Mouse (Mus musculus) heart, embryonic 15.5 days (tissue): ENCODE data around the gene Ccdc162. TPM values are rescaled to one million over a fixed set of nuclear protein-coding genes. Genes with fewer than 3 reads are reported as not detected.
A peak's percentile ranks its signal among the peaks of the same experiment; 100 is the strongest.

Experiments
- ATAC-seq: fragments of 200-750 bp; cut with Nextera tagmentation; replicated peaks from 2 replicates; pipeline ENCODE4 v1.8.0; 2017; ENCODE audit warnings: low read depth, moderate TSS enrichment; ENCODE audit not compliant: insufficient number of reproducible peaks, insufficient read depth, low FRiP score
- H3K27ac ChIP-seq: fragments of 300-500 bp; sonication (generic); 2 replicates; pipeline ENCODE4 v1.5.1; 2015; ENCODE audit warnings: mild to moderate bottlenecking, inconsistent platforms
- H3K27me3 ChIP-seq: fragments of 300-500 bp; sonication (generic); 2 replicates; pipeline ENCODE4 v1.6.1; 2015; ENCODE audit warnings: inconsistent platforms
- H3K36me3 ChIP-seq: fragments of 300-500 bp; sonication (generic); 2 replicates; pipeline ENCODE4 v1.6.1; 2015; ENCODE audit warnings: mild to moderate bottlenecking, inconsistent platforms
- H3K4me1 ChIP-seq: fragments of 300-500 bp; sonication (generic); replicated peaks from 2 replicates; pipeline ENCODE4 v1.6.1; 2015; ENCODE audit warnings: inconsistent platforms
- H3K4me2 ChIP-seq: fragments of 300-500 bp; sonication (generic); 2 replicates; pipeline ENCODE4 v1.6.1; 2015; ENCODE audit warnings: inconsistent platforms, mild to moderate bottlenecking, moderate library complexity
- H3K4me3 ChIP-seq: fragments of 300-500 bp; sonication (generic); 2 replicates; pipeline ENCODE4 v1.5.1; 2015; ENCODE audit warnings: mild to moderate bottlenecking, inconsistent platforms
- H3K9ac ChIP-seq: fragments of 300-500 bp; sonication (generic); 2 replicates; pipeline ENCODE4 v1.6.1; 2015; ENCODE audit warnings: mild to moderate bottlenecking, inconsistent platforms
- H3K9me3 ChIP-seq: fragments of 300-500 bp; sonication (generic); replicated peaks from 2 replicates; pipeline ENCODE4 v1.6.1; 2016; ENCODE audit warnings: inconsistent platforms
- WGBS: fragments of 180-500 bp; shearing (Covaris S2); methylation state at CpG from one replicate; pipeline ENCODE4 v1.1.7; 2015; ENCODE audit warnings: mixed read lengths; 5-methylcytosine and 5-hydroxymethylcytosine counted together
- polyA plus RNA-seq: library from polyadenylated mRNA; unstranded; fragments of >200 nt; fragmentation: Nextera tagmentation; extraction: Ambion mirVana; gene quantifications from 2 replicates; pipeline ENCODE4 v1.2.1, GENCODE M21; 2015

Ccdc162 gene
- polyA plus RNA-seq, 1 experiment from 2014 or later, result 0.26 TPM

GRCm38 (mm10) chr10:41598221-41598620 is 118.2 kb downstream of the Ccdc162 start:
- H3K4me2 ChIP-seq, result peak overlapping the region; percentile 19; the same call in 1 of the 2 replicates
- H3K27ac ChIP-seq, result peak overlapping the region; percentile 83
- H3K27me3 ChIP-seq, result no peaks in the 10 kb centered on the region
- H3K36me3 ChIP-seq, result no peaks in the 10 kb centered on the region
- ATAC-seq, result peak; percentile 63
- no peaks in the 10 kb centered on the region for H3K9me3 ChIP-seq
- no peak overlapping the region for H3K9ac ChIP-seq
- no peak overlapping the region for H3K4me3 ChIP-seq
- H3K4me1 ChIP-seq, result peaks cover 54% of the 10 kb centered on the region
- WGBS, result 18% methylated on average over 9 of the region's 9 CpGs

GRCm38 (mm10) chr10:41595550-41595949 is 120.9 kb downstream of the Ccdc162 start:
- peak overlapping the region; percentile 40 for H3K4me2 ChIP-seq
- H3K27ac ChIP-seq, result peak overlapping the region; percentile 91

GRCm38 (mm10) chr10:41594957-41595356 is 121.5 kb downstream of the Ccdc162 start:
- peaks cover 43% of the 10 kb centered on the region for H3K4me1 ChIP-seq
- peak overlapping the region; percentile 91 for H3K27ac ChIP-seq
- peak; percentile 84 for ATAC-seq
- peak overlapping the region; percentile 40 for H3K4me2 ChIP-seq
- no peaks in the 10 kb centered on the region for H3K27me3 ChIP-seq
- no peaks in the 10 kb centered on the region for H3K36me3 ChIP-seq
- H3K4me3 ChIP-seq, result no peak overlapping the region
- no peaks in the 10 kb centered on the region for H3K9me3 ChIP-seq
- WGBS, result 13% methylated on average over 2 of the region's 2 CpGs
- no peak overlapping the region for H3K9ac ChIP-seq

More at GRCm38 (mm10) chr10:41595550-41595949, 120.9 kb downstream of the Ccdc162 start:
- H3K4me1 ChIP-seq, result peaks cover 43% of the 10 kb centered on the region
- peak; percentile 16; the same call in 1 of the 2 replicates for ATAC-seq
- WGBS, result 41% methylated on average over 3 of the region's 3 CpGs
- H3K4me3 ChIP-seq, result no peak overlapping the region
- no peaks in the 10 kb centered on the region for H3K36me3 ChIP-seq
- H3K9me3 ChIP-seq, result no peaks in the 10 kb centered on the region
- H3K9ac ChIP-seq, result no peak overlapping the region
- no peaks in the 10 kb centered on the region for H3K27me3 ChIP-seq

- no peak for ATAC-seq
- Histone ChIP-seq H3K9ac (no peak overlapping the region), H3K27me3 (no peaks in the 10 kb centered on the region), H3K4me3 (no peak overlapping the region), H3K27ac (peak overlapping the region; percentile 91), H3K4me2 (no peak overlapping the region), H3K9me3 (no peaks in the 10 kb centered on the region), H3K4me1 (peaks cover 43% of the 10 kb centered on the region), H3K36me3 (no peaks in the 10 kb centered on the region)
- WGBS, result 80% methylated on average over 8 of the region's 8 CpGs
These were observed 122.0 kb downstream of the Ccdc162 start for GRCm38 (mm10) chr10:41594433-41594832.

GRCm38 (mm10) chr10:41588616-41589015 is 127.8 kb downstream of the Ccdc162 start:
- H3K9me3 ChIP-seq, result no peaks in the 10 kb centered on the region
- H3K9ac ChIP-seq, result no peak overlapping the region
- H3K27me3 ChIP-seq, result no peaks in the 10 kb centered on the region
- no peak overlapping the region for H3K27ac ChIP-seq
- no peak overlapping the region for H3K4me3 ChIP-seq
- no peaks in the 10 kb centered on the region for H3K4me1 ChIP-seq
- no peak overlapping the region for H3K4me2 ChIP-seq
- 86% methylated on average over 2 of the region's 2 CpGs for whole genome bisulfite sequencing
- no peak for ATAC-seq
- H3K36me3 ChIP-seq, result no peaks in the 10 kb centered on the region

- H3K27ac ChIP-seq, result no peak overlapping the region
- no peak for ATAC-seq
- no peaks in the 10 kb centered on the region for H3K27me3 ChIP-seq
- H3K36me3 ChIP-seq, result no peaks in the 10 kb centered on the region
- H3K4me1 ChIP-seq, result peaks cover 7% of the 10 kb centered on the region
- H3K9me3 ChIP-seq, result no peaks in the 10 kb centered on the region
- no peak overlapping the region for H3K9ac ChIP-seq
- no peak overlapping the region for H3K4me3 ChIP-seq
- 79% methylated on average over 18 of the region's 18 CpGs for WGBS
- H3K4me2 ChIP-seq, result no peak overlapping the region
These were observed 129.2 kb downstream of the Ccdc162 start for GRCm38 (mm10) chr10:41586947-41587852.

GRCm38 (mm10) chr10:41583383-41583782 is 133.1 kb downstream of the Ccdc162 start:
- 47% methylated on average over 6 of the region's 6 CpGs for WGBS
- no peak for ATAC-seq
- Histone ChIP-seq H3K9ac (no peak overlapping the region), H3K27ac (0 out of 2 replicates have a peak overlapping the region, but pooled peaks have one; percentile 18), H3K27me3 (no peaks in the 10 kb centered on the region), H3K36me3 (no peaks in the 10 kb centered on the region), H3K4me3 (no peak overlapping the region), H3K4me1 (peaks cover 16% of the 10 kb centered on the region), H3K9me3 (no peaks in the 10 kb centered on the region), H3K4me2 (no peak overlapping the region)

DNA sequence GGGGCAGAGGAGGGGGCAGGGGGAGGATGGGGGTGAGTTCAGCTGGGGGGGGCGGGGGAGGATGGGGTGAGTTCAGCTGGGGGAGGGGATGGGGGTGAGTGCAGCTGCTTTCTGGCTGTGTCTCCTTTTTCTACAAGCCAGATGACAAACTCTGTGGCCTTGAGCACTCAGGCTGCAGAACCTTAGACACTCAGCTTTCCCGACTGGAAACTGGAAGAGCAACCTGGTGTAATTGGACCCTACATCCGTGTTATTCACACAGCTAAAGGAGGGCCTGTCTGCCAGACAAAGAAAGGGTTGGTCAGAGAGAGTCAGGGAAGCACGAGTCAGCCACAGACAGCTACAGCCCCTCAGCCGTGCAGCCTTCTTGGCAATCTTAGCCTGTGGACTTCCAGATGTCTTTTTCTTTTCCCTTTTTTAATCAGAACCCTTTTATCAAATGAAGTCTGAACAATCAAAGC is 133.5 kb downstream of the Ccdc162 start:
- H3K4me3 ChIP-seq, result no peak overlapping the region
- no peaks in the 10 kb centered on the region for H3K9me3 ChIP-seq
- H3K27ac ChIP-seq, result 0 out of 2 replicates have a peak overlapping the region, but pooled peaks have one; percentile 18
- WGBS, result 21% methylated on average over 4 of the region's 5 CpGs
- no peak overlapping the region for H3K4me2 ChIP-seq
- ATAC-seq, result no peak; the same call in 1 of the 2 replicates
- H3K4me1 ChIP-seq, result peaks cover 16% of the 10 kb centered on the region
- no peaks in the 10 kb centered on the region for H3K27me3 ChIP-seq
- no peak overlapping the region for H3K9ac ChIP-seq
- no peaks in the 10 kb centered on the region for H3K36me3 ChIP-seq

GRCm38 (mm10) chr10:41580441-41580840 is 136.0 kb downstream of the Ccdc162 start:
- H3K27me3 ChIP-seq, result no peaks in the 10 kb centered on the region
- no peak overlapping the region for H3K4me3 ChIP-seq
- no peak overlapping the region for H3K9ac ChIP-seq
- no peak overlapping the region for H3K4me2 ChIP-seq
- WGBS, result 48% methylated on average over 4 of the region's 4 CpGs
- ATAC-seq, result no peak
- peaks cover 20% of the 10 kb centered on the region for H3K4me1 ChIP-seq
- no peaks in the 10 kb centered on the region for H3K9me3 ChIP-seq
- peak overlapping the region; percentile 66 for H3K27ac ChIP-seq
- no peaks in the 10 kb centered on the region for H3K36me3 ChIP-seq

DNA sequence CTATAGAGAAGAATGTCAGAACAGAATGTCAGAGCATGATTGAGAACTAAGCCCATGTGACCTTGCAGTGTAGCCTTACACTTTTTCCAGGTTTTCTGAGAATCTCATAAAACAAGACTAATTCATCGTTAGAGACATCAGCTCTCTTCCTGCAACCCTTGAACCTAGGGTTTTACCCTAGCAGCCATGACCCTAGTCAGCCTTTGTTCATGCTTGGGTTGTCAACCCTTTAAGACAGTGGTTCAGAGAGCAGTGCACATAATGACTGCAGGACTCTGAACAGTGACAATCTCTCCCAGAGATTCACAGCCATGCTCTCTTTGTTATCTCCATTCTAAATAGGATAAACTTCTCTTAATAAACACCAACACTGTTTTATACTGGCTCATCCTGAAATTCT is 137.9 kb downstream of the Ccdc162 start:
- 54% methylated on average over 1 of the region's 1 CpGs for WGBS
- Histone ChIP-seq H3K27ac (no peak overlapping the region), H3K9me3 (no peaks in the 10 kb centered on the region), H3K36me3 (no peaks in the 10 kb centered on the region), H3K4me2 (no peak overlapping the region), H3K27me3 (no peaks in the 10 kb centered on the region), H3K4me3 (no peak overlapping the region), H3K4me1 (peaks cover 22% of the 10 kb centered on the region), H3K9ac (no peak overlapping the region)
- ATAC-seq, result no peak

GRCm38 (mm10) chr10:41576328-41576833 is 140.1 kb downstream of the Ccdc162 start:
- no peak overlapping the region for H3K27ac ChIP-seq
- 78% methylated on average over 7 of the region's 7 CpGs for WGBS
- H3K9me3 ChIP-seq, result no peaks in the 10 kb centered on the region
- no peaks in the 10 kb centered on the region for H3K36me3 ChIP-seq
- H3K4me1 ChIP-seq, result peaks cover 34% of the 10 kb centered on the region
- H3K27me3 ChIP-seq, result no peaks in the 10 kb centered on the region
- H3K4me2 ChIP-seq, result no peak overlapping the region
- ATAC-seq, result no peak
- no peak overlapping the region for H3K9ac ChIP-seq
- no peak overlapping the region for H3K4me3 ChIP-seq
